In genomic region chr7:82029666-82030065, GRCm38 (mm10) we compare ENCODE assay signal across 10 mouse cellular contexts. TPM values are rescaled to one million over a fixed set of nuclear protein-coding genes. Genes with fewer than 3 reads are reported as not detected.
A peak's percentile ranks its signal among the peaks of the same experiment; 100 is the strongest.
DNase-seq lines count a peak whose midpoint lies in the region; ATAC-seq and TF ChIP-seq lines count a peak whose summit lies in the region.
"Had no signal": no experiment of that assay in that cellular context is flagged by ENCODE, and none has a peak within 500 bp of the region (broad histone marks: within the 10 kb centered on the region; RNA-seq: fewer than 3 reads in every experiment).

No protein-coding gene starts in this region.

- no peak overlapping the region for H3K4me2 ChIP-seq in midbrain, postnatal 0 days (ENCODE audit: low read depth, low read length, poor library complexity, severe bottlenecking)
- H3K4me2 ChIP-seq in midbrain, embryonic 11.5 days = no peak overlapping the region
- 0 out of 2 replicates have a peak overlapping the region, but pooled peaks have one; percentile 16 for H3K4me2 ChIP-seq in kidney, embryonic 15.5 days

- no peak; the same call in 1 of the 2 replicates for ATAC-seq in midbrain, postnatal 0 days (ENCODE audit: low FRiP score)
- ATAC-seq in midbrain, embryonic 11.5 days (ENCODE audit: low FRiP score) = no peak
- ATAC-seq in kidney, embryonic 15.5 days (replicated peaks; ENCODE audit: low FRiP score) = peak; percentile 97
- ATAC-seq in activated CD4-positive, CD25-positive, alpha-beta regulatory T cell, adult 4 months = no peak
- no peak for ATAC-seq in megakaryocyte progenitor cell, adult 5-6 weeks (replicated peaks; ENCODE audit: poor library complexity)

- no peak overlapping the region for H3K4me3 ChIP-seq in midbrain, postnatal 0 days (ENCODE audit: low read depth, low read length)
- H3K4me3 ChIP-seq in midbrain, embryonic 11.5 days (ENCODE audit: low read depth, low read length) = no peak overlapping the region
- H3K4me3 ChIP-seq in kidney, embryonic 15.5 days (replicated peaks) = no peak overlapping the region

- TF ChIP-seq CTCF in midbrain, postnatal 0 days (IDR thresholded peaks at IDR 0.05) = no peak

- H3K9ac ChIP-seq in midbrain, postnatal 0 days (replicated peaks; ENCODE audit: low read length, poor library complexity, severe bottlenecking) = no peak overlapping the region
- no peak overlapping the region for H3K9ac ChIP-seq in midbrain, embryonic 11.5 days (ENCODE audit: low read length)
- no peak overlapping the region for H3K9ac ChIP-seq in kidney, embryonic 15.5 days

- H3K27ac ChIP-seq in midbrain, postnatal 0 days (ENCODE audit: low read depth, low read length) = no peak overlapping the region
- H3K27ac ChIP-seq in midbrain, embryonic 11.5 days (ENCODE audit: low read depth, low read length) = no peak overlapping the region
- H3K27ac ChIP-seq in kidney, embryonic 15.5 days = peak overlapping the region; percentile 66
- H3K27ac ChIP-seq: macrophage had no signal

- no peaks in the 10 kb centered on the region for H3K27me3 ChIP-seq in midbrain, postnatal 0 days (ENCODE audit: insufficient read depth, low read length)
- H3K27me3 ChIP-seq in midbrain, embryonic 11.5 days (ENCODE audit: control insufficient read depth, insufficient read depth, low read length) = no peaks in the 10 kb centered on the region
- H3K27me3 ChIP-seq in kidney, embryonic 15.5 days = no peaks in the 10 kb centered on the region

- H3K4me1 ChIP-seq in midbrain, postnatal 0 days (ENCODE audit: insufficient read depth, low read length) = no peaks in the 10 kb centered on the region
- H3K4me1 ChIP-seq in midbrain, embryonic 11.5 days (ENCODE audit: control insufficient read depth, insufficient read depth, low read length) = no peaks in the 10 kb centered on the region
- peaks cover 13% of the 10 kb centered on the region for H3K4me1 ChIP-seq in kidney, embryonic 15.5 days

- H3K9me3 ChIP-seq in midbrain, postnatal 0 days (ENCODE audit: low read length) = no peaks in the 10 kb centered on the region
- no peaks in the 10 kb centered on the region for H3K9me3 ChIP-seq in midbrain, embryonic 11.5 days (ENCODE audit: control insufficient read depth, low read length)
- no peaks in the 10 kb centered on the region for H3K9me3 ChIP-seq in kidney, embryonic 15.5 days (replicated peaks)

- 79% methylated on average over 9 of the region's 9 CpGs for WGBS in midbrain, postnatal 0 days
- 67% methylated on average over 9 of the region's 9 CpGs for WGBS in midbrain, embryonic 11.5 days
- 26% methylated on average over 9 of the region's 9 CpGs for WGBS in kidney, embryonic 15.5 days

- H3K36me3 ChIP-seq in midbrain, postnatal 0 days (ENCODE audit: insufficient read depth, low read length) = no peaks in the 10 kb centered on the region
- no peaks in the 10 kb centered on the region for H3K36me3 ChIP-seq in midbrain, embryonic 11.5 days (ENCODE audit: control insufficient read depth, insufficient read depth, low read length)
- no peaks in the 10 kb centered on the region for H3K36me3 ChIP-seq in kidney, embryonic 15.5 days

- DNase-seq in embryo, embryonic 10 days (ENCODE audit: low spot score) = peak; percentile 64
- DNase-seq in embryo, embryonic 9.5 days (ENCODE audit: extremely low spot score) = no peak
- DNase-seq in midbrain, postnatal 0 days (ENCODE audit: low spot score) = peak; percentile 80
- no peak for DNase-seq in midbrain, embryonic 11.5 days (ENCODE audit: low spot score, missing footprints)
- DNase-seq in layer of hippocampus, adult 9-11 months = no peak
- DNase-seq: adrenal gland, postnatal 10 days had no signal

RNA-seq across cellular contexts. Expression of gene Bnc1, which starts 37.6 kb away (rescaled TPM):
- total RNA-seq in midbrain, postnatal 0 days (2014; rRNA removed) = 0.22 and 0.47 TPM in 2 replicates
- 0.02 TPM in 1 of 2 replicates, not detected in the other for polyA plus RNA-seq in midbrain, postnatal 0 days (2015; fragmentation: Nextera tagmentation; extraction: Ambion mirVana)
- polyA plus RNA-seq in midbrain, embryonic 11.5 days (2014; fragmentation: Nextera tagmentation; extraction: Ambion mirVana) = 0.32 and 0.44 TPM in 2 replicates
- polyA plus RNA-seq in kidney, embryonic 15.5 days (2015; fragmentation: Nextera tagmentation; extraction: Ambion mirVana) = 0.22 and 0.91 TPM in 2 replicates
- not detected for polyA plus RNA-seq in activated CD4-positive, CD25-positive, alpha-beta regulatory T cell, adult 4 months (2017; shearing (Covaris generic))
- total RNA-seq in megakaryocyte progenitor cell, adult 5-6 weeks (2015) = not detected in 2 replicates
- not detected in 2 replicates for total RNA-seq in megakaryocyte progenitor cell, adult 5-6 weeks (2017)
- polyA plus RNA-seq: macrophage had no signal

Comparison
In these comparisons a context has a peak if more than half of its experiments do, and no peak if none do; other contexts are left out.
1. DNase-seq: peak in embryo, embryonic 10 days (single experiment) and midbrain, postnatal 0 days (single experiment); none in embryo, embryonic 9.5 days (single experiment), midbrain, embryonic 11.5 days (single experiment) and layer of hippocampus, adult 9-11 months (single experiment).